Mouse (Mus musculus) olfactory bulb, adult 2 months (tissue): ENCODE measurements at regions not wholly inside any gene's neighbourhood (a gene's known extent, or its start where the extent isn't known, plus 50 kb on each side); places are given as distances from the start of the nearest gene placed in this dataset.

ENCODE experiments used
- CTCF ChIP-seq: fragments of 200-500 bp; IDR thresholded peaks from 2 replicates; pipeline ENCODE4 v1.5.1; 2012; ENCODE audit warnings: low read depth, mild to moderate bottlenecking, low read length, moderate library complexity; ENCODE audit not compliant: insufficient read depth
- POLR2A ChIP-seq: fragments of 200-500 bp; IDR thresholded peaks from 2 replicates; pipeline ENCODE4 v1.6.1; 2012; ENCODE audit warnings: mild to moderate bottlenecking, low read depth, low read length, moderate library complexity; ENCODE audit not compliant: insufficient read depth

DNA sequence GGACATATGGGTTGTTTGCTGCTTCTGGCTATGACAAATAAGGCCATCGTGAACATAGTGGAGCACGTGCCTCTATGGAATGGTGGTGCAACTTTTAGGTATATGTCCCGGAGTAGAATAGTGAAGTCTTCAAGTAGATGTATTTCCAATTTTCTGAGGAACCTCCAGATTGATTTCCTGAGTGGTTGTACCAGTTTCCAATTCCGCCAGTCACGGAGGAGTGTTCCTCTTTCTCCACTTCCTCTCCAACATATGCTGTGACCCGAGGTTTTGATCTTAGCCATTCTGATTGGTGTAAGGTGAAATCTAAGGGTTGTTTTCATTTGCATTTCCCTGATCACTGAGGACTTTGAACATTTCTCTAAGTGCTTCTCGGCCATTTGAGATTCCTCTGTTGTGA is 1134.4 kb upstream of the Zeb2 start:
- no peak for TF ChIP-seq CTCF
- no peak for TF ChIP-seq POLR2A
